Mouse (Mus musculus): ENCODE measurements at regions not wholly inside any gene's neighbourhood (a gene's known extent, or its start where the extent isn't known, plus 50 kb on each side); places are given as distances from the start of the nearest gene placed in this dataset.

DNA sequence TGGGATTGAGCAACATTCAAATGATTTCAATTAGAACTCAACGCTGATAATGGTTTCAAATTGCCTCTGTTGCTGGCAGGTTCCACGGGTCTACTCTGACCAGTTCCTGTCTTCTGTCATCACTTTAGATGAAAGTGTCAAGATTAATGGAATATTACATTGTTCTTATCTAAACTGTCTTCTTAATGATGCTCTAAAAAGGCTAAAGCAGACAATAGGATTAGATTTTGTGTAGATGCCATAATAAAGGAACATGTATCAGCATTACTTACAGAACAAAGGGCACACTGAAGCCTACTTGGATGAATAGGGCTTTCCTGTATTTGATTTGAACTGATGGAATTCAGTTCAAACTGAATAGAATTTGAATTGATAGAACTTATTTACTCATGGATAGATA, 782.0 kb downstream of the Fam19a2 start:
- TF ChIP-seq CTCF (IDR thresholded peaks at IDR 0.05; ENCODE audit: extremely low read depth, insufficient read length, insufficient replicate concordance, low read depth, low read length) (no peak), POLR2A (IDR thresholded peaks at IDR 0.05; ENCODE audit: low read depth, low read length) (no peak)
